Mouse (Mus musculus) megakaryocyte, embryonic 14.5 days (primary cell): Measurements from ENCODE around the gene Adam11.

Experiments
- FLI1 ChIP-seq: IDR thresholded peaks from 2 replicates; pipeline ENCODE4 v1.6.1; 2012; ENCODE audit warnings: low read length, inconsistent platforms, mixed read lengths
- GATA1 ChIP-seq: IDR thresholded peaks from 3 replicates; pipeline ENCODE4 v1.6.1; 2012; ENCODE audit warnings: mixed read lengths, low read length, inconsistent platforms, borderline replicate concordance

- no peak for TF ChIP-seq GATA1
- no peak for TF ChIP-seq FLI1
These were observed 58.0 kb downstream of the Adam11 start, which contains the start of gene Gjc1 for GRCm38 (mm10) chr11:102819021-102819782.
